Mouse (Mus musculus) G1E (cell line): Measurements from ENCODE around the gene Mef2d.

ENCODE experiments used
- CTCF ChIP-seq: IDR thresholded peaks from 2 replicates; pipeline ENCODE4 v1.5.1; 2012; ENCODE audit warnings: low read depth, low read length, inconsistent platforms, mixed read lengths
- GATA1 ChIP-seq: IDR thresholded peaks from 2 replicates; pipeline ENCODE4 v1.6.1; 2012; ENCODE audit warnings: borderline replicate concordance, low read length, inconsistent platforms, mixed read lengths
- POLR2AphosphoS5 ChIP-seq: IDR thresholded peaks from 2 replicates; pipeline ENCODE4 v1.6.1; 2012; ENCODE audit warnings: low read depth, low read length, inconsistent platforms; ENCODE audit not compliant: insufficient replicate concordance
- TAL1 ChIP-seq: conservative IDR thresholded peaks from 2 replicates; pipeline ENCODE4 v1.6.1; 2012; ENCODE audit warnings: low read depth, low read length, inconsistent platforms, mixed read lengths

- TF ChIP-seq CTCF (no peak), TAL1 (no peak), GATA1 (no peak), POLR2AphosphoS5 (no peak)
Measured at GRCm38 (mm10) chr3:88166056-88166455, 23.9 kb downstream of the Mef2d start.
